Mouse (Mus musculus): Measurements from ENCODE around the gene Fam172a.
"Not testable (repeated sequence)": the region's sequence is repeated elsewhere in the genome, so short reads cannot be mapped to it uniquely, and the experiment has no call there.

Fam172a gene

GRCm38 (mm10) chr13:77701733-77702132 is at the start of gene Fam172a:
Fam172a (plus strand) TSS chr13:77702033.
- not testable (repeated sequence) for DNase-seq (ENCODE audit: low read depth, low spot score); H3K36me3 ChIP-seq (ENCODE audit: control insufficient read depth, insufficient read depth, low read length, poor library complexity, severe bottlenecking); H3K27me3 ChIP-seq (ENCODE audit: control insufficient read depth, insufficient read depth, low read length, poor library complexity, severe bottlenecking)

- Histone ChIP-seq H3K27me3 (ENCODE audit: control insufficient read depth, insufficient read depth, low read length, poor library complexity, severe bottlenecking) (no peaks in the 10 kb centered on the region; the same call in 1 of the 2 replicates), H3K36me3 (ENCODE audit: control insufficient read depth, insufficient read depth, low read length, poor library complexity, severe bottlenecking) (no peaks in the 10 kb centered on the region)
- DNase-seq (ENCODE audit: low read depth, low spot score) = no peak
These were observed 13.2 kb upstream of the Fam172a start for GRCm38 (mm10) chr13:77688651-77689050.

GRCm38 (mm10) chr13:77708514-77709013 is 6.7 kb downstream of the Fam172a start:
- no peaks in the 10 kb centered on the region for H3K27me3 ChIP-seq (ENCODE audit: control insufficient read depth, insufficient read depth, low read length, poor library complexity, severe bottlenecking)
- H3K36me3 ChIP-seq (ENCODE audit: control insufficient read depth, insufficient read depth, low read length, poor library complexity, severe bottlenecking) = no peaks in the 10 kb centered on the region
- peak; percentile 94 for DNase-seq (ENCODE audit: low read depth, low spot score)

GRCm38 (mm10) chr13:77717499-77717898 is 15.7 kb downstream of the Fam172a start:
- peak; percentile 33 for DNase-seq (ENCODE audit: low read depth, low spot score)
- H3K36me3 ChIP-seq (ENCODE audit: control insufficient read depth, insufficient read depth, low read length, poor library complexity, severe bottlenecking) = no peaks in the 10 kb centered on the region
- H3K27me3 ChIP-seq (ENCODE audit: control insufficient read depth, insufficient read depth, low read length, poor library complexity, severe bottlenecking) = 0 out of 2 replicates have a peak, but pooled peaks cover 1% of the 10 kb centered on the region

- H3K27me3 ChIP-seq (ENCODE audit: control insufficient read depth, insufficient read depth, low read length, poor library complexity, severe bottlenecking) = no peaks in the 10 kb centered on the region
- DNase-seq (ENCODE audit: low read depth, low spot score) = no peak
- H3K36me3 ChIP-seq (ENCODE audit: control insufficient read depth, insufficient read depth, low read length, poor library complexity, severe bottlenecking) = no peaks in the 10 kb centered on the region
These were observed 41.0 kb downstream of the Fam172a start for GRCm38 (mm10) chr13:77742822-77743221.

- no peak for DNase-seq (ENCODE audit: low read depth, low spot score)
- H3K27me3 ChIP-seq (ENCODE audit: control insufficient read depth, insufficient read depth, low read length, poor library complexity, severe bottlenecking) = no peaks in the 10 kb centered on the region
- no peaks in the 10 kb centered on the region for H3K36me3 ChIP-seq (ENCODE audit: control insufficient read depth, insufficient read depth, low read length, poor library complexity, severe bottlenecking)
These were observed 75.8 kb downstream of the Fam172a start for GRCm38 (mm10) chr13:77777606-77778005.

- H3K36me3 ChIP-seq (ENCODE audit: control insufficient read depth, insufficient read depth, low read length, poor library complexity, severe bottlenecking); DNase-seq (ENCODE audit: low read depth, low spot score); H3K27me3 ChIP-seq (ENCODE audit: control insufficient read depth, insufficient read depth, low read length, poor library complexity, severe bottlenecking): not testable (repeated sequence)
These were observed 105.5 kb downstream of the Fam172a start for GRCm38 (mm10) chr13:77807341-77807740.

- no peaks in the 10 kb centered on the region for H3K27me3 ChIP-seq (ENCODE audit: control insufficient read depth, insufficient read depth, low read length, poor library complexity, severe bottlenecking)
- no peak for DNase-seq (ENCODE audit: low read depth, low spot score)
- 0 out of 2 replicates have a peak, but pooled peaks cover 2% of the 10 kb centered on the region for H3K36me3 ChIP-seq (ENCODE audit: control insufficient read depth, insufficient read depth, low read length, poor library complexity, severe bottlenecking)
These were observed 108.6 kb downstream of the Fam172a start for GRCm38 (mm10) chr13:77810449-77810848.

GRCm38 (mm10) chr13:77826138-77826537 is 124.3 kb downstream of the Fam172a start:
- no peaks in the 10 kb centered on the region for H3K36me3 ChIP-seq (ENCODE audit: control insufficient read depth, insufficient read depth, low read length, poor library complexity, severe bottlenecking)
- no peak for DNase-seq (ENCODE audit: low read depth, low spot score)

GRCm38 (mm10) chr13:77843017-77843654 is 141.3 kb downstream of the Fam172a start:
- H3K36me3 ChIP-seq (ENCODE audit: control insufficient read depth, insufficient read depth, low read length, poor library complexity, severe bottlenecking) = no peaks in the 10 kb centered on the region
- no peak for DNase-seq (ENCODE audit: low read depth, low spot score)
- H3K27me3 ChIP-seq (ENCODE audit: control insufficient read depth, insufficient read depth, low read length, poor library complexity, severe bottlenecking) = no peaks in the 10 kb centered on the region

More at GRCm38 (mm10) chr13:77826138-77826537, 124.3 kb downstream of the Fam172a start:
- no peaks in the 10 kb centered on the region for H3K27me3 ChIP-seq (ENCODE audit: control insufficient read depth, insufficient read depth, low read length, poor library complexity, severe bottlenecking)

- no peaks in the 10 kb centered on the region for H3K36me3 ChIP-seq (ENCODE audit: control insufficient read depth, insufficient read depth, low read length, poor library complexity, severe bottlenecking)
- H3K27me3 ChIP-seq (ENCODE audit: control insufficient read depth, insufficient read depth, low read length, poor library complexity, severe bottlenecking) = no peaks in the 10 kb centered on the region
- DNase-seq (ENCODE audit: low read depth, low spot score) = peak; percentile 41
These were observed 147.0 kb downstream of the Fam172a start for GRCm38 (mm10) chr13:77848868-77849267.

- no peaks in the 10 kb centered on the region for H3K36me3 ChIP-seq (ENCODE audit: control insufficient read depth, insufficient read depth, low read length, poor library complexity, severe bottlenecking)
- no peaks in the 10 kb centered on the region for H3K27me3 ChIP-seq (ENCODE audit: control insufficient read depth, insufficient read depth, low read length, poor library complexity, severe bottlenecking)
- DNase-seq (ENCODE audit: low read depth, low spot score) = no peak
These were observed 163.0 kb downstream of the Fam172a start for GRCm38 (mm10) chr13:77864804-77865203.

- DNase-seq (ENCODE audit: low read depth, low spot score) = no peak
- H3K27me3 ChIP-seq (ENCODE audit: control insufficient read depth, insufficient read depth, low read length, poor library complexity, severe bottlenecking) = no peaks in the 10 kb centered on the region
- H3K36me3 ChIP-seq (ENCODE audit: control insufficient read depth, insufficient read depth, low read length, poor library complexity, severe bottlenecking) = no peaks in the 10 kb centered on the region
These were observed 166.5 kb downstream of the Fam172a start for GRCm38 (mm10) chr13:77868314-77868713.

- no peaks in the 10 kb centered on the region for H3K36me3 ChIP-seq (ENCODE audit: control insufficient read depth, insufficient read depth, low read length, poor library complexity, severe bottlenecking)
- H3K27me3 ChIP-seq (ENCODE audit: control insufficient read depth, insufficient read depth, low read length, poor library complexity, severe bottlenecking) = no peaks in the 10 kb centered on the region
- no peak for DNase-seq (ENCODE audit: low read depth, low spot score)
These were observed 176.3 kb downstream of the Fam172a start for GRCm38 (mm10) chr13:77878120-77878519.

- no peak for DNase-seq (ENCODE audit: low read depth, low spot score)
- H3K36me3 ChIP-seq (ENCODE audit: control insufficient read depth, insufficient read depth, low read length, poor library complexity, severe bottlenecking) = no peaks in the 10 kb centered on the region
- no peaks in the 10 kb centered on the region for H3K27me3 ChIP-seq (ENCODE audit: control insufficient read depth, insufficient read depth, low read length, poor library complexity, severe bottlenecking)
These were observed 176.7 kb downstream of the Fam172a start for GRCm38 (mm10) chr13:77878545-77878944.

- DNase-seq (ENCODE audit: low read depth, low spot score) = no peak
- no peaks in the 10 kb centered on the region for H3K36me3 ChIP-seq (ENCODE audit: control insufficient read depth, insufficient read depth, low read length, poor library complexity, severe bottlenecking)
- no peaks in the 10 kb centered on the region for H3K27me3 ChIP-seq (ENCODE audit: control insufficient read depth, insufficient read depth, low read length, poor library complexity, severe bottlenecking)
These were observed 195.8 kb downstream of the Fam172a start for GRCm38 (mm10) chr13:77897619-77898018.

Measured in splenic B cell, adult 2 months (primary cell).